Mouse (Mus musculus): Measurements from ENCODE around the gene Adam19. TPM values are rescaled to one million over a fixed set of nuclear protein-coding genes. Genes with fewer than 3 reads are reported as not detected.
A peak's percentile ranks its signal among the peaks of the same experiment; 100 is the strongest.

The Adam19 gene
- polyA plus RNA-seq, 1 experiment from 2014 or later = 4.3 TPM

- ATAC-seq (ENCODE audit: low FRiP score, low TSS enrichment) (peak; percentile 54; the same call in 1 of the 2 replicates), DNase-seq (ENCODE audit: low spot score) (no peak)
- no peak overlapping the region for H3K9ac ChIP-seq (ENCODE audit: low read length)
- H3K4me1 ChIP-seq (replicated peaks; ENCODE audit: control insufficient read depth, insufficient read depth) = peaks cover 10% of the 10 kb centered on the region
- no peaks in the 10 kb centered on the region for H3K36me3 ChIP-seq (ENCODE audit: control insufficient read depth, insufficient read depth, low read length)
- no peak overlapping the region for H3K4me2 ChIP-seq (replicated peaks; ENCODE audit: low read depth)
- 69% methylated on average over 10 of the region's 10 CpGs for WGBS
- H3K9me3 ChIP-seq (ENCODE audit: control insufficient read depth, low read length) = no peaks in the 10 kb centered on the region
- H3K27me3 ChIP-seq (ENCODE audit: control insufficient read depth, insufficient read depth, low read length) = no peaks in the 10 kb centered on the region
- no peak overlapping the region for H3K4me3 ChIP-seq (ENCODE audit: low read depth, low read length)
- no peak for TF ChIP-seq CTCF (IDR thresholded peaks at IDR 0.05; ENCODE audit: low read depth)
- no peak for TF ChIP-seq EP300 (optimal IDR thresholded peaks at IDR 0.05)
- H3K27ac ChIP-seq (replicated peaks) = peak overlapping the region; percentile 61
Observed at GRCm38 (mm10) chr11:46085398-46086163, 29.8 kb downstream of the Adam19 start.

- Histone ChIP-seq H3K4me3 (ENCODE audit: low read depth, low read length) (no peak overlapping the region), H3K9ac (ENCODE audit: low read length) (no peak overlapping the region), H3K4me1 (replicated peaks; ENCODE audit: control insufficient read depth, insufficient read depth) (peaks cover 10% of the 10 kb centered on the region), H3K36me3 (ENCODE audit: control insufficient read depth, insufficient read depth, low read length) (no peaks in the 10 kb centered on the region), H3K4me2 (replicated peaks; ENCODE audit: low read depth) (no peak overlapping the region), H3K27ac (replicated peaks) (peak overlapping the region; percentile 49), H3K27me3 (ENCODE audit: control insufficient read depth, insufficient read depth, low read length) (no peaks in the 10 kb centered on the region), H3K9me3 (ENCODE audit: control insufficient read depth, low read length) (no peaks in the 10 kb centered on the region)
- 79% methylated on average over 3 of the region's 3 CpGs for WGBS
- no peak for ATAC-seq (ENCODE audit: low FRiP score, low TSS enrichment)
- no peak for TF ChIP-seq CTCF (IDR thresholded peaks at IDR 0.05; ENCODE audit: low read depth)
- no peak for TF ChIP-seq EP300 (optimal IDR thresholded peaks at IDR 0.05)
- no peak for DNase-seq (ENCODE audit: low spot score)
Observed at GRCm38 (mm10) chr11:46086446-46086845, 30.7 kb downstream of the Adam19 start.

- peaks cover 10% of the 10 kb centered on the region for H3K4me1 ChIP-seq (replicated peaks; ENCODE audit: control insufficient read depth, insufficient read depth)
- peak; percentile 32; the same call in 1 of the 2 replicates for ATAC-seq (ENCODE audit: low FRiP score, low TSS enrichment)
- no peak overlapping the region for H3K9ac ChIP-seq (ENCODE audit: low read length)
- 59% methylated on average over 4 of the region's 4 CpGs for WGBS
- H3K36me3 ChIP-seq (ENCODE audit: control insufficient read depth, insufficient read depth, low read length) = no peaks in the 10 kb centered on the region
- TF ChIP-seq CTCF (IDR thresholded peaks at IDR 0.05; ENCODE audit: low read depth) (peak; percentile 3; the same call in 1 of the 2 replicates), EP300 (optimal IDR thresholded peaks at IDR 0.05) (no peak)
- no peaks in the 10 kb centered on the region for H3K27me3 ChIP-seq (ENCODE audit: control insufficient read depth, insufficient read depth, low read length)
- H3K4me3 ChIP-seq (ENCODE audit: low read depth, low read length) = no peak overlapping the region
- H3K27ac ChIP-seq (replicated peaks) = peak overlapping the region; percentile 61
- no peak overlapping the region for H3K4me2 ChIP-seq (replicated peaks; ENCODE audit: low read depth)
- DNase-seq (ENCODE audit: low spot score) = no peak
- no peaks in the 10 kb centered on the region for H3K9me3 ChIP-seq (ENCODE audit: control insufficient read depth, low read length)
Observed at GRCm38 (mm10) chr11:46089081-46089713, 33.4 kb downstream of the Adam19 start.

- 90% methylated on average over 10 of the region's 10 CpGs for WGBS
- Histone ChIP-seq H3K9ac (ENCODE audit: low read length) (no peak overlapping the region), H3K36me3 (ENCODE audit: control insufficient read depth, insufficient read depth, low read length) (no peaks in the 10 kb centered on the region), H3K4me1 (replicated peaks; ENCODE audit: control insufficient read depth, insufficient read depth) (peaks cover 5% of the 10 kb centered on the region), H3K9me3 (ENCODE audit: control insufficient read depth, low read length) (no peaks in the 10 kb centered on the region), H3K27ac (replicated peaks) (peak overlapping the region; percentile 53), H3K27me3 (ENCODE audit: control insufficient read depth, insufficient read depth, low read length) (no peaks in the 10 kb centered on the region), H3K4me3 (ENCODE audit: low read depth, low read length) (no peak overlapping the region), H3K4me2 (replicated peaks; ENCODE audit: low read depth) (no peak overlapping the region)
- no peak for TF ChIP-seq CTCF (IDR thresholded peaks at IDR 0.05; ENCODE audit: low read depth)
- no peak for TF ChIP-seq EP300 (optimal IDR thresholded peaks at IDR 0.05)
- ATAC-seq (ENCODE audit: low FRiP score, low TSS enrichment) = no peak
- no peak for DNase-seq (ENCODE audit: low spot score)
Observed at GRCm38 (mm10) chr11:46090036-46090725, 34.4 kb downstream of the Adam19 start.

GRCm38 (mm10) chr11:46090951-46091667, 35.3 kb downstream of the Adam19 start:
- Histone ChIP-seq H3K36me3 (ENCODE audit: control insufficient read depth, insufficient read depth, low read length) (no peaks in the 10 kb centered on the region), H3K9me3 (ENCODE audit: control insufficient read depth, low read length) (no peaks in the 10 kb centered on the region), H3K4me1 (replicated peaks; ENCODE audit: control insufficient read depth, insufficient read depth) (peaks cover 4% of the 10 kb centered on the region), H3K27ac (replicated peaks) (peak overlapping the region; percentile 53; the same call in 1 of the 2 replicates), H3K27me3 (ENCODE audit: control insufficient read depth, insufficient read depth, low read length) (no peaks in the 10 kb centered on the region), H3K4me2 (replicated peaks; ENCODE audit: low read depth) (no peak overlapping the region), H3K4me3 (ENCODE audit: low read depth, low read length) (no peak overlapping the region), H3K9ac (ENCODE audit: low read length) (no peak overlapping the region)
- no peak for ATAC-seq (ENCODE audit: low FRiP score, low TSS enrichment)
- no peak for DNase-seq (ENCODE audit: low spot score)
- TF ChIP-seq CTCF (IDR thresholded peaks at IDR 0.05; ENCODE audit: low read depth) (no peak), EP300 (optimal IDR thresholded peaks at IDR 0.05) (no peak)
- 34% methylated on average over 10 of the region's 10 CpGs for WGBS
